Mouse (Mus musculus) brain, embryonic 14.5 days (tissue): Measurements from ENCODE around the gene Olfr521.

Experiments
- CTCF ChIP-seq: fragments of 200-500 bp; IDR thresholded peaks from 2 replicates; pipeline ENCODE4 v1.5.1; 2012; ENCODE audit warnings: inconsistent platforms, mild to moderate bottlenecking, moderate library complexity, borderline replicate concordance; ENCODE audit not compliant: insufficient read depth, insufficient read length; ENCODE audit errors: extremely low read depth
- POLR2A ChIP-seq: fragments of 200-500 bp; IDR thresholded peaks from 2 replicates; pipeline ENCODE4 v1.6.1; 2012; ENCODE audit warnings: mild to moderate bottlenecking, inconsistent platforms, borderline replicate concordance; ENCODE audit not compliant: poor library complexity, insufficient read depth, insufficient read length, severe bottlenecking; ENCODE audit errors: extremely low read depth

DNA sequence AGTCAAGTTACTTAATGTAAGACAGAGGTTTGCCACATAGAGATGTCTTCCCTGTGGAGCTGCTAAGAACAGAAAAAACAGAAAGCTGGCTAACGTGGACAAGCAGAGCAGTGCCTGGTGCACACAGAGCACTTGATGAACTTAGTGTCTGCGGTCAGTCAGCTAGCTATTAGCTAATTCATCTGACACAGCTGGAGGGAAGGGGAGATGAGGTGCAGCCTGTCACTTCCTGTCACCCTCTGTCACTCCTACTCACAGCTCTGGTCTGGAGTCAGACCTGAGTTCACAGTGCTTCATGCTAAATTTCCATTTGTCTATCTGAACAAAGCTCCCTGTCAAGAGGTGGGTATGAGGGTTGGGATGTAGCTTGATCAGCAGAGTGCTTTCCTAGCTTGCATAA, 30.8 kb downstream of the Olfr521 start:
- no peak for TF ChIP-seq POLR2A
- TF ChIP-seq CTCF: no peak
